Mouse (Mus musculus): ENCODE measurements around the gene Heg1.

The Heg1 gene

DNA sequence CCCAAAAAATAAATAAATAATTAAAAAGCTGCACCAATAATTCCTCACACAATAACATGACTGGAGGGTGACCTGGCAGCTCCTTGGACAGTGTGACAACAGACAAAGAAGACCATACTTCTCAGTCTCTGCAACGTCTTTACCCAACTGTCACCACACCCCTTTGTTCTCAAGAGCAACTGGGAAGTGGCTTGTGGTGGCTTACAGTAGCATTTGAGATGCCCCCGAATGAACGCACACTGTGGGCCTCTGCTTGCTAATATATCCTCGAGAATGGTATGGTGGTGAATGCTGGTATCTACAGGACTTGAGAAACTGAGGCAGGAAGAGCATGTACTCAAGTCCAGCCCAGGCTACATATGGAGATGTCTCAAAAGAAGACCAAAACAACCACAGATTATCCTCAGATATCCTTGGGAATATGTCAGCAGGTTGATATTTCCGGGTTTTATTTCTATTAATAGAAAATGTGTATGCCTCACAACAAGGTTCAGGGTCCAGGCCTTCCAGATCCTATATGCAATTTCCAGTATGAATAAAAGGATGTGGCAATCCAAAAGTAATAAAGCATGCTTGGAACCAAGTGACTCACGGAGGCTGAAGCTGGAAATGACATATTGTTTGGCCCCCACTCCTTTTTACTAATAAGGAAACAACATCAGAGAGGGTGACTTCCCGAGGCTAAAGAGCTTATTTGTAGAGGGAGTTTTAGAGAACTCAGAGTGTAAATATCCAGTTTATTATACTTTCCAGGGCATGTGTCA lies 92.8 kb downstream of the Heg1 start:
- DNase-seq, result no peak

DNA sequence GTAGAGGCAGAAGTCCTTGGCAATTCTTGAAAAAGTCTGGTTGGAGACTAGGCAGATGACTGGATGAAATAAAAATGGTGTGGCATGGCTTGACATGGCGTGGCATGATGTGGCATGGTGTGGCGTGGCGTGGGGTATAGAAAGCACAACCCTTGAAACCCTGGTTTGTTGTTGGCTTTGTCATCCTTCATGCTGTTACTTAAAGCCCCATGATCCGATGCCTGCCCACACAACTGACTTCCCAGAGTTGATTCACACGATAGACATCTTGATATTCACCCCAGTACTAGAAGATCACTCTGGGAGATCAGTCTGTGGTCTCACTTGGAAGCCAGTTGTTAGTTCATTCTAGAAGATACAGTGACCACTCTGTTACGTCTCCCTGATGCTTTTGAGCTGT lies 93.4 kb downstream of the Heg1 start:
- no peak for DNase-seq

DNA sequence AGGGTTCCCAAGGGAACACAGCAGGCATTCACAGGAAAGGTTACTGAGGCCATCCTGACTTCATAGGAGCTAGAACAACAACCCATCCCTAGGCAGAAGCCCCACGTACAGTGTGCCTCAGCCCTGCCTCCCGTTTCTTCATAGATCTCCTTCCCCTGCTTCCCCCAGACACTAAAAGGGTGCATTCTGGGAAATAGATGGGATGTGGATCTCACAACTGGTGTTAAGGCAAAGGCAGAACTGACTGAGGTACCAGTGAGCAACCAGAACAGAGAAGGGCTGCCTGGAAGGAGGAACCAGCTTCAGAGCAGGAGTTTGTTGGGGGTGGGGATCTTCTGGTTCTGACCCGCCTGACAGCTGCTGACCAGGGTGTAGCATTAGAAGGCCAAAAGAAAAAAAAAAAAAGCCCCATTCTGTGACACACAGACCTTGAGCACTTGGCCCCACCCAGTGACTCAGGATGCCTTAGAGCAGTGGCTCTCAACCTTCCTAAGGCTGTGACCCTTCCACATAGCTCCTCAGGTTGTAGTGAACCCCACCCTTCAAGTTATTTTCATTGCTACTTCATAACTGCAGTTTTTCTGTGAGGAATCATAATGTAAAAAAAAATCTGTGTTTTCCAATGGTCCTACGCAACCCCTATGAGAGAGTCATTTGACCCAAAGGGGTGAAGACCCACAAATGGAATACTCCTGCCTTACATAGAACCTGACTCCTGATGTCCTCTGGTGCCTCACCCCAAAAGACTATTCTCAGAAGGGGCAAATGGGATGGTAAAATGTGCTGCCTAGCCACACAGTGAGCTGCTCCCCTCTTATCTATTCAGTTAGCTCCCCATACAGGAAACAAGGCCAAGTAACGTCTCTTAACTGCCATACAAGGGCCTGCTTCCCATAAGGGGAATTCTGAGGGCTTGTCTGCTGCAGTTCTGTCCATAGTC lies 97.9 kb downstream of the Heg1 start:
- no peak for DNase-seq

DNA sequence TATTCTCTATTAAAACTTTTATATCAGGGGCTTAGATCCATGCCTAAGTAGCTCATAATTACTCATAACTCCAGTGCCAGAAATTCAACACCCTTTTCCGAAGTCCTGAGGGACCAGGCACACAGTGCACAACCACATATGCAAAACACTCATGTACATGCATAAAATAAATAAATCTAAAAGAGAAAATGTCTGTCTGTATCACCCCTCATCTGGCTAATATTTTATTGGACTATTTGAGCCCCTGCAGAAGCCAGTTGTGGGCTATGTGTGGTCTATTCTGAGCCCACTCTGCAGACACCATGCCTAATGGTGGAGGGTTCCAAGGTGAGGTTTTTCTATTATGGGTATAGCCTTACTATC lies 98.5 kb downstream of the Heg1 start:
- no peak for DNase-seq

DNA sequence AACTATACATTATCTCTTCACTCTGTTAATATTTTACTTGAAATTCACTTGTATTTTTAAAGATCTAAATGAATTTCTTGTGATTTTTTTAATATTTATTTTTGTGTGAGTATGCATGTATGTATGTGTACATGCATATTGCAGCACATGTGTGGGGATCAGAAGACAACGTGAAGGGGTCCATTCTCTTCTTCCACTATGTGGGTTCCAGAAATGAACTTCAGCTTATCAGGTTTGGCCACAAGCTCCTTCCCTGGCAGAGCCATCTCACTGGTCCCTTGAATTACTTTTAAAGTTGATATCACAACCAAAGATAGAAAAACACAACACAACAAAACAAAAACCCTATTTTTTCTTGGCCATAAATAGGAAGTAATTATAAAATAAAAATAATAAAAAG lies 100.4 kb downstream of the Heg1 start:
- no peak for DNase-seq

DNA sequence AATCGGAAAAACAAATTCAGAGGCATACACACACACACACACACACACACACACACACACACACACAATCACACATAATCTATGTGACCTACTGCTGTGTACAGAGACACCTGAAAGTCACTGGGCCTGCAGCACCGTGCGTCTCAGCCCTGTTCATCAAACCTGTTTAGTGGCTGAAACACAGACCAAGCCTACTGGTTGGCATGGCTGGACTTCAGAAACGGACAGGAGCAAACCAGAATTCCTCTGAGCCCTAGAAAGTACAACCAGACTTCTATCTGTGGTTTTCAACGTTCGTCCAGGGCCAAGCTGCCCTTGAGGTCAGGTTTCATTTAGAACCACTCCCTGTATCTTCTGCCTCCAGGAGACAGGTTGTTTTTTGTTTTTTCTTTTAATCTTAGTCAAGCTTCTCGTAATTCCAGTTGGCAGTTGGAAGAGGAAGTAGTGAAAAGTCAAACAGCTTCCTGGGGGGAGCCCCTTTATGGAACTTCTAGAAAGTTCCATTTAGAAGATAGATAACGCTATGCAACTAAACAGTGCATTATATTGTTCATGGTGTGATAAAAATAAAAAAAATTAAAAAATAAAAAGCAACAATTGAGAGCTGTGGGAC lies 101.0 kb downstream of the Heg1 start:
- no peak for DNase-seq

DNA sequence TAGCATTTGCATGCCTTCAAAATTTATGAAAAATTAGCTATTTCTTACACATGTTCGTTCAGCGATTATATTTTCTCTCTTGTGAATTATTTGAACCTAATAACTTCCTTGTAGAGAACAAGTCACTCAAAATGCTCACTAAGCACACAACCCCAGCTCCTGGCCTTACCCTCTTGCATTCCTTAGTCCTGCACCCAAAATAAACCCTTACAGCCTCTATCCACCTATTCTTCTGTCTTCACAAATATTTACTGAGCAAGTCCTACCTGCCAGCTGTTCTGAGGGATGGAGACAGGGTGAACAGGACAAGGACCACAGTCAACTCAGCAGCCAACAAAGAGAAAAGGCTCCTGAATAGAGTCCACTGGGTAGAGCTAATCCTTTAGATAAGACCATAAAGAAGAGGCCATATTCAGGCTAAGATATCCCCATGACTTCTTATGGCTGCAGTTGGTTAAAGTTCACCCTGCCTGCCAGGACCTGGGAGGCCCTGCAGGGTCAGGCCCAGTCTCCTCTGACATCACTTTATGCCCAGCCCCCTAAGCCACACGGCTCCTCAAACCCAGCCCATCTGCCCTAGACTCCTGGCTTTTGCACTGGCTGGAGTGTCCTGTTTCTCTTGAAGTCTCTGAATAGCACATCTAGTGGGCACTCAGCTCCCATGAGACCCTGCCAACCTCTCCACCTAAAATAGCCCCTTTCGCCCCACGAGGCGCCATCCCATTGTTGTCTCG lies 102.7 kb downstream of the Heg1 start:
- no peak for DNase-seq

DNA sequence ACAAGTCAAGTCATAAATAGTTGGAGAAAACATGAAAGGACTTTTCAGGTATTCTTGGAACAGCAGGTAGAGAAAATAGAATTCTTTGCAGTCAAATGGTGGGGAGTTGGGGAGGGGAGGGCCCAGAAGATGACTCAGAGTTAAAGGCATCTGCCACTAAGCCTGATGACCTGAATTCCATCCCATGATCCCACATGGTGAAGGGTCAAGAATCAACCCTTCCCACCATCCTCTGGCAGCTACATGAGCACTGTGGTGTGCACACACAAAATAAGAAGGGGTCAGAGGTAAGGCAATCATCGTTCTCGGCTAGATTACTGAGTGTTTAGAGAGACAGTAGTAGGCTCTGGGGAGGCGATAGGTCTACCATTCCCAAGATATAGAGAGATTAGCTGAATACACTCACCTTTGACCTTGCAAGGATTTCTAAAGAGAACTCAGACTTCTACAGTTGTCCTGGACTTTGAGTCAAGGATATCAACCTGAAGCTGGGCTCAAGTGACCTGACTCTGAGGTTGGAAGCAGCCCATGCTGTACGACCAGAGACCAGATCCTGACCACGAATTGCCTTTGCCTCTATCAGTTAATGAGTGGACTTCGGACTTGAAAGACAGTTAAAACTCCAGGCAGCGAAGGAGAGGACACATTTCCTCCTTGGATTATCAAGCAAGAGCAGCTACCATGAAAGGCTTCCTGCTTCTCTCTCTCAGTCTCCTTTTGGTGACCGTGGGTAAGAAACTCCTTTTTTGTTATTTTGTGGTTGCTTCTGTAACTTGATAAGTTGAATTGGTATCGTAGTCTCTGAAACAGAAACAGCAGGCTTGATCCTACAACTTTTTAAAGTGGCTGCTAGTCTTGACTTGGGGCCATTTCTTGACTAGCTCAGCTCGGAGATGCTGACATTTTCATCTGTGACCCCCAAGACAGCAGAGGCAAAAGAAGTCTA lies 109.9 kb downstream of the Heg1 start, which contains the start of gene Muc13:
Gene Muc13, plus strand, starts transcription at position 192 of the 946 bp plus-strand sequence.
- no peak for DNase-seq

DNA sequence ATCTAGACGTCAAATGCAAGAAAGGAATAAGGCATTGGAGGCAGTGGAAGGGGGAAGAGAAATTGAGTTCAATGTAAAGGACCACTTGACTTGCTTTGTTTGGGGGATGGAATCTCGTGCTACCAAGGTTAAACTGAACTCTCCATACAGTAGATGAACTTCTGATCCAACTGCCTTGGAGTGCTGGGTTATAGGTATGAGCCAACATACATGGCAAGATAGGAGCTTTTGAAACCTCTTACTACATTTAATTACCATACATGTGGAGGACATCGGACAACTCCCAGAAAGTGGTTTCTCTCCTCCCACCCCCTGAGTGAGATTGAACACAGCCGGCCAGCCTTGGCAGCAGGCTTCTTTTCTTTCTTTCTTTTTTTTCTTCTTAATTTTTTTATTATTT lies 110.9 kb downstream of the Heg1 start:
- no peak for DNase-seq

DNA sequence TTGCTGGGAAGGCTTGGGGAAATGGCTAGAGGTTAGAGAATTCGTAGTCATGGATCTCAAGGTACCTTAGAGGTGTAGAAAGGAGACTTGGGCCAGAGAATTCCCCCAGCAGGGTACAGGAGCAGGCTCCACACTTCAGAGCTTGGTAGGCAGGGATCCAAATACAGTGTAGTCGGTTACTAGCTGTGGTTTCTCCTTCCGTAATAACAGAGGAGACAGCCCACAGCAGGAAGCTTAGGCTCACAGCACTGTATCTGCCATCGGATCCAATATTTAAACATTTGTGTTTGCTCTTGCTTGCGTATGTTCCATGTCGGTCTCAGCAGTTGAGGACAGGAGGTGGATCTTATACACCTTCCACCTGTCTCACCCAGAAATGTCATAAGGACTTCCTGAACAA lies 111.7 kb downstream of the Heg1 start:
- DNase-seq, result no peak

DNA sequence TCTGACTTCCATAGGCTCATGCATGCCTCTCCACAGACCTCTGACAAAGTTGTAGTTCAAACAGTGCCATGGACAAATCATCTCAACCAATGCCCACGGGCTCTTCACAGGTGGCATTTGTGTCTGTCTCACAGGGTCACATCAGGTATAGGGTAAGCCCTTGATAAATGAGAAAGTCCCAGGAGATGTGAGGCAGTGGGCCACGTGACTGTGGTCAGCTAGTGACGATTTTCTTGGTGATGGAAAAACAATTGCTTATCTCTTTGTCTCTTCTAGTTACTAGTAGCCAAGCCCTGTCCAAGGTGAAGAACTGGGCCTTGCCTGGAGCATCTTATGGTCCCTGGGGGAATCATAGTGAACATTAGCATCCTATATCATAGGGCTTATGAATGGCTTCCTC lies 112.6 kb downstream of the Heg1 start:
- DNase-seq, result no peak

DNA sequence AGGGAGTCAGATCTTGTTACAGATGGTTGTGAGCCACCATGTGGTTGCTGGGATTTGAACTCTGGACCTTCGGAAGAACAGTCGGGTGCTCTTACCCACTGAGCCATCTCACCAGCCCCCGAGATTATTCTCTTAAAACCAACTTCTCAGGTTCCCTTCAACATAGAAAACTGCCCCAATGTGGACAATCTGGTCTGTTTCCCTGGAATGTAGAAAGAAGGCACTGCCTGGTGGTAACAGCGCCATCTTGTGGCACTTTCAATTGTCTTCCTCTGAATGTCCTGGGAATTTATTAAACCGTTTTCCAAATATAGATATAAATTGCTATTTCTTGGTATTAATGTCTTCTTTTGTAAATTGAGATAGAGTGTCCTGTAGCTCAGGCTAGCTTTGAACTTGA lies 113.7 kb downstream of the Heg1 start:
- peak; percentile 41 for DNase-seq

DNA sequence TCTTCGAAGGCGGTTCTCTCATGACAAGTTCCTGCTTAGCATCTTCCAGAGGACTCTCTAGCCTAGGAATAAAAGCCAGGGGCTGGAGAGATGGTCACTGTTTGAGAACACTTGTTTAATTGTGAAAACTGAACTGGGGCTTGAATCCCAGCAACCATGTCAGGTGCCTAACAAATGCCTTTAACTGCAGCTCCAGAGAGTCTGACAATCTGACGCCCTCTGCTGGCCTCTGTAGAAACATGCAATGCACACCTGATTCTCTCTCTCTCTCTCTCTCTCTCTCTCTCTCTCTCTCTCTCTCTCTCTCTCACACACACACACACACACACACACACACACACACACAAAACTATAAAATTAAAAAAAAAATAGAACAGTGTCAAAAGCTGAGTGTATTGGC lies 125.8 kb downstream of the Heg1 start:
- no peak for DNase-seq

DNA sequence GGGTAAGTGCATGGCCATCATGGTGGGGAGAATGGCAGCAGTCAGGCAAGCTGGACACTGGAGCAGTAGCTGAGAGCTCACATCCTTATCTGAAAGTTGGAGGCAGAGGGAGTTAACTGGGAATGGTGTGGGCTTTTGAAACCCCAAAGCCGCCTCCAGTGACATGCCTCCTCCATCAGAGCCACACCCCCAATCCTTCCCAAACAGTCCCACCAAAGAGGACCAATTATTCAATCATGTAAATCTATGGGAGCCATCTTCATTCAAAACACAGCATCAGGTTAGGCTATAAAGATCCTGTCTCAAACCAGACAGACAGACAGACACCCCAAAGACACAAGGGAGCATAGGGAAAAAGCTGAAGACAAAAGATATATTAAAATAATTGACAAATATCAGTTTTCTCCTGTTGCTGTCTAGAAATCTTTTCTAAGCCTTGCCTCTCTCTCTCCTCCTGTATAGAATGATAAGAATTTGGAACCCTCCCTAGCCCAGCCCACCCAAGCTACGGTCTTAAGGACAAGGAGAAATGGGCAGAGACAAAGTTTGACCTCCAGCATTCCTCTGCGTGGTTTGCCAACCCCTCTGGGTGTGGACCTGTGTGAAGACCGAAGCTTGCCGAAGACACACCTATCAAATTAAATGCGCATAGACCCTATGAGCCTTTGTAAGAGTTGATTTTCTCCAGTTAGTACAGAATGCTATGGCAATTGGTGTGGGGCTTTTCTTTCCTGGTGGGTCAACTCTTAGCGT lies 134.4 kb downstream of the Heg1 start:
- DNase-seq, result no peak

DNA sequence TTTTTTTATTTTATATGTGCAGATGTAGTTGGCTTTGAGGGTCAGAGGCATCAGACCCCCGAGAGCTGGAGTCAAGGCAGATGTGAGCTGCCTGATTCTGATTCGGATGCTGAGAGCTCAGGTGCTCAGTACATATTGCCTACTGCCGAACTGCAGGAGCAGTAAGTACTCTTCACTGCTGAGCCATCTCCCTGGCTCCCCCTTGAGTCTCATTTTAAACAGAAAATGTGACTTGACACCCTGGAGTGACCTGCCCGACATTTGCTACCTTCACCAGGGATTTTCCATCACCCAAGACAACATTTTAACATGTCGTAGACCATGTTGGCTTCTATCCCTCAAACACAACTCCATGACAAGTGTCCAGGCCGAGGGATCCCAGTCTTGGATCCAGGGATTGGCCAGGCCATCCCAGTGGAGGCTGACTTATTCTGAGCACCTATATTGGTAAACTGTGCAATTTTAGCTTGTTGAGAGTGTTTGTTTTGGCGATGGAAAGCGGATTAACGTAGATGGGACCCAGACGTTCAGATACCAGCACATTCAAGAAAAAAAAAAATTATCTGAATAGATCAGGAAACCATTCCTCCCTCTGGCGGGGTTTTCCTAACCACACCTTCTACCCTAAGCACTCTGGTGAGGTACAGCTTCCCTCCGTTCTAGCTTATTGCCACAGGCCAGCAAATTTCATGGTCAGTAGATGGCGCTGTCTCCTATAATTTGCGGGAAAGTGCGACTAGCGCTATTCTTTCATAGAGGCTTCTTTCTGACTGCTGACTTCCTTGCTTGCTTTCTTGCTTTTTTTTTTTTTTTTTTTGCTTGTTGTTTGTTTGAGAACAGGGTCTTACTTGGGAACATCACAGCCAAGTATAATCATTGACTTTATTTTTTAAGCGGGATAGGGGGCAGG lies 136.4 kb downstream of the Heg1 start:
- DNase-seq, result peak; percentile 87
